Mouse (Mus musculus): Measurements from ENCODE around the gene Nkg7.

Nkg7 gene

GRCm38 (mm10) chr7:43434676-43435075 is 2.2 kb upstream of the Nkg7 start:
- no peak for DNase-seq (ENCODE audit: low read depth, low spot score)
- H3K36me3 ChIP-seq (ENCODE audit: control insufficient read depth, insufficient read depth, low read length, poor library complexity, severe bottlenecking), result no peaks in the 10 kb centered on the region
- no peaks in the 10 kb centered on the region for H3K27me3 ChIP-seq (ENCODE audit: control insufficient read depth, insufficient read depth, low read length, poor library complexity, severe bottlenecking)

DNA sequence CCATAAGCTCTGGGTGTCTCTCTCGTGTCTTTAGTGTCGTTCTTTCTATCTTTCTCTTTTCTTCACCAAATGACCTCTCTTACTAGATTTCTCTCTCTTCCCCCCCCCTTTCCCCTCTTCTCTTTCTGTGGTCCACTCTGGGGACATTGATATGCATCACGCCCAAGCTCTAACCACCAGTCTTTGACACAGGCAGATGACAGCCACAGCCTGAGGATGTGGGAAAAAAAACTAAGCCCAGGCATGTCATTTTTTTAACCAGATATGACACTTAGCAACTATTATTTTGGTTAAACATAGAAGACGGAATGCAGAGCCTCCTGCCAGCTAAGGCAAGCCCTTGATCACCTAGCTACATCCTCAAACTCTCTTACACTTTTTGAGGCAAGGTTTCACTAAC is 1.7 kb downstream of the Nkg7 start:
- Histone ChIP-seq H3K27me3 (ENCODE audit: control insufficient read depth, insufficient read depth, low read length, poor library complexity, severe bottlenecking) (no peaks in the 10 kb centered on the region), H3K36me3 (ENCODE audit: control insufficient read depth, insufficient read depth, low read length, poor library complexity, severe bottlenecking) (no peaks in the 10 kb centered on the region)
- DNase-seq (ENCODE audit: low read depth, low spot score), result no peak

DNA sequence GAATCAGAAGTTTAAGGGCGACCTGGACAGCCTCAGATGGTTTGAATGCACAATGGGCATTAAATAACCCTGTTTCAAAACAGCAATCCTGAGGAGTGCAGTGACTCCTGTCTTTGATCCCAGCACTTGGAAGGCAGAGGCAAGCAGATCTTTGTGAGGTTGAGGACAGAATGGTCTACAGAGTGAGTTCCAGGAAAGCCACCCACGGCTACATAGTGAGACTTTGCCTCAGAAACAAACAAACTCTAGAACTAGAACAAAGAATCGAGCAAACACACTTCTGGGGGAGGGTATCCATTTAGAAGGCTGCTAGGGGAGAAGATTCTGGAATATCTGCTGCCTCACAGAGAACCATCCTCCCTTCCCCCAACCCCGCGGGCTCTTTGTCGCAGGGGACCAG is 3.6 kb downstream of the Nkg7 start, which contains the start of gene Cldnd2:
Gene Cldnd2 (plus strand): TSS at position 301 of the 400 bp plus-strand sequence.
- H3K27me3 ChIP-seq (ENCODE audit: control insufficient read depth, insufficient read depth, low read length, poor library complexity, severe bottlenecking), result no peaks in the 10 kb centered on the region
- no peaks in the 10 kb centered on the region for H3K36me3 ChIP-seq (ENCODE audit: control insufficient read depth, insufficient read depth, low read length, poor library complexity, severe bottlenecking)
- DNase-seq (ENCODE audit: low read depth, low spot score), result no peak

DNA sequence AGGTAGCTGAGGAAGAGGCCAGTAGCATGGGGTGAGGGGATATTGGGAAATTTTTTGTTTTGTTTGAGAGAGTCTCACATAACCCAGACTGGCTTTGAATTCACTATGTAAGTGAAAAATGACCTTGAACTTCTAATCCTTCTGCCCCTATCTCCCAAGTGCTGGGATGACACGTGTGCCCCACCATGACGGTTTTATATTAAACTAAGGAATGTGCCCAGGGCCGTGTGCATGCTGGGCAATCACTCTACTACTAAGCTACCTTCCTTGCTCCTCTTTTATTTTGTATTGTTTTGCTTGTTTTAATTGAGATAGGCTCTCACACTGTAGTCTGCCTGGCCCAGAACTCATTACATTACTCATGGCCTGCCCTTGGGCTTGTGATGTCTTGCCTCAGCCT is 4.2 kb downstream of the Nkg7 start:
- no peaks in the 10 kb centered on the region for H3K27me3 ChIP-seq (ENCODE audit: control insufficient read depth, insufficient read depth, low read length, poor library complexity, severe bottlenecking)
- no peaks in the 10 kb centered on the region for H3K36me3 ChIP-seq (ENCODE audit: control insufficient read depth, insufficient read depth, low read length, poor library complexity, severe bottlenecking)
- DNase-seq (ENCODE audit: low read depth, low spot score), result no peak

DNA sequence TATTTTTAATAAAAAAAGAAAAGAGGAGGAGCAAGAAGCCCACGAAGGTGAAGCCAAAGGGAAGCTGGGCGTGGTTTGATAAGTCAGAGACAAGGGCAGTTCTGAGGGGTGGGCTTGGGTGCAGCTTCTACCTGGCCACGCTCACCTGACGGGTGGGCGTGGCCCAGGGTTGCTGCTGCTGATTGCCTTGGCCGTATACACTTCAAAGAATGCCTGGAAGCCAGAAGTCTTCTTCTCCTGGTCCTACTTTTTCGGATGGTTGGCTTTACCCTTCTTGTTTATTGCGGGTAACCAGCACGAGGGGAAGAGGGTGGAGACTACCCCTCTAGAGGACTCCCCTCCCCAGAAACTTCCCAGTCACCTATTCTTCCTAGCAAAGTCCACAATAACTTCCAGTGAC is 5.8 kb downstream of the Nkg7 start:
- no peaks in the 10 kb centered on the region for H3K27me3 ChIP-seq (ENCODE audit: control insufficient read depth, insufficient read depth, low read length, poor library complexity, severe bottlenecking)
- H3K36me3 ChIP-seq (ENCODE audit: control insufficient read depth, insufficient read depth, low read length, poor library complexity, severe bottlenecking), result no peaks in the 10 kb centered on the region
- DNase-seq (ENCODE audit: low read depth, low spot score), result no peak

GRCm38 (mm10) chr7:43443126-43443916 is 6.4 kb downstream of the Nkg7 start:
- peak; percentile 72 for DNase-seq (ENCODE audit: low read depth, low spot score)
- H3K27me3 ChIP-seq (ENCODE audit: control insufficient read depth, insufficient read depth, low read length, poor library complexity, severe bottlenecking), result no peaks in the 10 kb centered on the region
- H3K36me3 ChIP-seq (ENCODE audit: control insufficient read depth, insufficient read depth, low read length, poor library complexity, severe bottlenecking), result no peaks in the 10 kb centered on the region

DNA sequence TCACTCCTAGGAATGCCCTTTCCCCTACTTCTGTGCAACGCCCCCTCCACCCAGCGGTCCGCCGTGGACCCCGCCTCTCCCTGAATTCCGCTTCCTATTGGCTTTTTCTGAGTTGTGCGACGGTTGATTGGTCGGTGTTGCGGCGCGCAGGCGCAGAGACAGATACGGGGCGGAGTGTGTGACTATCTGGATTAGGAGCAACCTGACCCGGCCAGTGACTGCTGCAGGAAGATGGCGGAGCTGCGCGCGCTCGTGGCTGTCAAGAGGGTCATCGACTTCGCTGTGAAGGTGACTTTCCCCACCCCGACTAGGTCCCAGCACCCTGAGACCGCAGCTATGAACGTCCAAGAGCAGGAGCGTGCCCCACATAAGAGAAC is 7.0 kb downstream of the Nkg7 start, which contains the start of the genes Etfb and Gm45233:
Gene Etfb (plus strand): TSS at position 167 of the 377 bp plus-strand sequence.
Gene Gm45233 (plus strand): TSS at position 212 of the 377 bp plus-strand sequence.
- H3K36me3 ChIP-seq (ENCODE audit: control insufficient read depth, insufficient read depth, low read length, poor library complexity, severe bottlenecking), result no peaks in the 10 kb centered on the region
- peak; percentile 94 for DNase-seq (ENCODE audit: low read depth, low spot score)

GRCm38 (mm10) chr7:43447801-43448200 is 10.9 kb downstream of the Nkg7 start:
- no peak for DNase-seq (ENCODE audit: low read depth, low spot score)
- Histone ChIP-seq H3K36me3 (ENCODE audit: control insufficient read depth, insufficient read depth, low read length, poor library complexity, severe bottlenecking) (no peaks in the 10 kb centered on the region), H3K27me3 (ENCODE audit: control insufficient read depth, insufficient read depth, low read length, poor library complexity, severe bottlenecking) (no peaks in the 10 kb centered on the region)

More for the DNA sequence above, 7.0 kb downstream of the Nkg7 start, which contains the start of the genes Etfb and Gm45233:
- H3K27me3 ChIP-seq (ENCODE audit: control insufficient read depth, insufficient read depth, low read length, poor library complexity, severe bottlenecking), result no peaks in the 10 kb centered on the region

- no peaks in the 10 kb centered on the region; the same call in 1 of the 2 replicates for H3K36me3 ChIP-seq (ENCODE audit: control insufficient read depth, insufficient read depth, low read length, poor library complexity, severe bottlenecking)
- H3K27me3 ChIP-seq (ENCODE audit: control insufficient read depth, insufficient read depth, low read length, poor library complexity, severe bottlenecking), result no peaks in the 10 kb centered on the region
- no peak for DNase-seq (ENCODE audit: low read depth, low spot score)
Observed at GRCm38 (mm10) chr7:43448246-43448645, 11.4 kb downstream of the Nkg7 start.

- peaks cover 2% of the 10 kb centered on the region for H3K36me3 ChIP-seq (ENCODE audit: control insufficient read depth, insufficient read depth, low read length, poor library complexity, severe bottlenecking)
- H3K27me3 ChIP-seq (ENCODE audit: control insufficient read depth, insufficient read depth, low read length, poor library complexity, severe bottlenecking), result no peaks in the 10 kb centered on the region
- no peak for DNase-seq (ENCODE audit: low read depth, low spot score)
Observed at GRCm38 (mm10) chr7:43449811-43450210, 12.9 kb downstream of the Nkg7 start.

DNA sequence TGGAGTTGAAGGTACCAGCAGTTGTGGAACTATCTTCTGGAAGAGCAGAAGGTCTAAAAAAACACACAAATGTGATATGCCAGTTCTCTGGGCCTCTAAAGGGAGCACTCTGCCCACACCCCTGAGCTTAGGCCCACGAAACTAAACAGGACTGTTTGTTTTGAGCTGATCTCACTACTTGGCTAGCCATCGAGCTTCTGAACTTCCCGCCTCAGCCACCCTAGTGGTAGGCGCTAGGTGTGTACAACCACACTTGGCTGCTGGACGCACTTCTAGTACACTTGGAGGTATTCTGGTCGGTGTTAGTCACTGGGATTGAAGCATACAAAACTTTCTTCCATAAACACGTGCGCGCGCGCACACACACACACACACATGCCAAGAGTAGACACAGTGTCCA is 14.9 kb downstream of the Nkg7 start:
- DNase-seq (ENCODE audit: low read depth, low spot score), result no peak
- peaks cover 2% of the 10 kb centered on the region for H3K36me3 ChIP-seq (ENCODE audit: control insufficient read depth, insufficient read depth, low read length, poor library complexity, severe bottlenecking)
- H3K27me3 ChIP-seq (ENCODE audit: control insufficient read depth, insufficient read depth, low read length, poor library complexity, severe bottlenecking), result no peaks in the 10 kb centered on the region

GRCm38 (mm10) chr7:43452609-43453008 is 15.7 kb downstream of the Nkg7 start:
- DNase-seq (ENCODE audit: low read depth, low spot score), result peak; percentile 77
- Histone ChIP-seq H3K36me3 (ENCODE audit: control insufficient read depth, insufficient read depth, low read length, poor library complexity, severe bottlenecking) (peaks cover 2% of the 10 kb centered on the region), H3K27me3 (ENCODE audit: control insufficient read depth, insufficient read depth, low read length, poor library complexity, severe bottlenecking) (no peaks in the 10 kb centered on the region)

DNA sequence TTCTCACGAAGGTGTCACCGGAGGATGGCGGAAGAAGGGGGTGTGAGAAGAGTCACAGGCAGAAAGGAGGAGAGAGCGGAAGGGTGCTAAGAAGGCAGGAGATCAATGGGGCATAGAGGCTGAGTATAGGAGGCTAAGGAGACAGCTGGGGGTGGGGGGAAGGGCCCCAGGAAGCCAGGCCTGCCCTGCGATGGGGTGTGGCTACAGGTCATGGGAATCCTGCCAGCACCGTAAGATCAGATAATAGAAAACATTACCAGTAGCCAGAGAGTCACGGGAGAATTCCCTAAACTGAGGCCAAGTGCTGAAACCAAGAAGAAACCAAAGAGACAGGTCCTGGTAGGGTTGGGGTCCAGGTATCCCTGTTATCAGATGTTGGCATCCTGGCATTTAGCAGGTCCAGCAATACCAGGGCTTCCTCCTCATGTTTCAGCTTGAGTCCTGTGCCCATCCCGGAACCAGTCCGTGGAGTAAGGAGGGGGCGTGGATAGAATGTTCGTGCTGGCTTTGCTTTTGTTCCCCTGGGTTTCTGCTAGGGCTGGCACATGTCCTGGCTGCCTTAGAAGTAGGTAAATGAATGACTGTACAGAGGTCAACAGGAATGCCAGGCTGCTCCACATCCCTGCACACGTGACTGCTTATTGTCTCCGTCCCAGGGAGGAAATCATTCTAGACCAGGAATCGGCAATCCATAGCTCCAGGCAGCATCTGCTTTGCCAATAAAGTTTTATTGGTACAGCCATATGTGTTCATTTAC is 16.9 kb downstream of the Nkg7 start:
- peaks cover 2% of the 10 kb centered on the region for H3K36me3 ChIP-seq (ENCODE audit: control insufficient read depth, insufficient read depth, low read length, poor library complexity, severe bottlenecking)
- H3K27me3 ChIP-seq (ENCODE audit: control insufficient read depth, insufficient read depth, low read length, poor library complexity, severe bottlenecking), result no peaks in the 10 kb centered on the region
- DNase-seq (ENCODE audit: low read depth, low spot score), result no peak

DNA sequence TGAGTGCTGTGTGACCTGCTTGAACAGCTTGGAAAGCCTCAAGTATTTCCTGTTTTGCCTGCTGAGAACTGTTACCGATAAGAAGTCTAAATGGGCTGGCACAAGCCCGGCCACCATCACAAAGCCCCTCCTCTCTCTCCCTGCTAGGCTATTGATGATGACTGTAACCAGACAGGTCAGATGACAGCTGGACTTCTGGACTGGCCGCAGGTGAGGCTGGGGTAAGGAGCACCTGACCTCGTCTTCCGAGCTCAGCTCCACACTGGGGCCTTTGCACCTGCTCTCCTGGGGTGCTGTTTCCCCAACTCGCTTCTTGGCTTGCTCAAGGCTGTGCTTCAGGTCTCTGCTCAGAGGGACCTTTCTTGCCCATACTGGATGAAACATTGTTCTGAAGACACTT is 17.5 kb downstream of the Nkg7 start:
- Histone ChIP-seq H3K36me3 (ENCODE audit: control insufficient read depth, insufficient read depth, low read length, poor library complexity, severe bottlenecking) (peaks cover 2% of the 10 kb centered on the region), H3K27me3 (ENCODE audit: control insufficient read depth, insufficient read depth, low read length, poor library complexity, severe bottlenecking) (no peaks in the 10 kb centered on the region)

GRCm38 (mm10) chr7:43462851-43463250 is 26.0 kb downstream of the Nkg7 start, which contains the start of gene Vsig10l:
Gene Vsig10l, plus strand, starts transcription at chr7:43463151.
- Histone ChIP-seq H3K36me3 (ENCODE audit: control insufficient read depth, insufficient read depth, low read length, poor library complexity, severe bottlenecking) (no peaks in the 10 kb centered on the region), H3K27me3 (ENCODE audit: control insufficient read depth, insufficient read depth, low read length, poor library complexity, severe bottlenecking) (no peaks in the 10 kb centered on the region)
- DNase-seq (ENCODE audit: low read depth, low spot score), result no peak

More for the DNA sequence above, 17.5 kb downstream of the Nkg7 start:
- DNase-seq (ENCODE audit: low read depth, low spot score), result no peak
